In the genomic region with DNA sequence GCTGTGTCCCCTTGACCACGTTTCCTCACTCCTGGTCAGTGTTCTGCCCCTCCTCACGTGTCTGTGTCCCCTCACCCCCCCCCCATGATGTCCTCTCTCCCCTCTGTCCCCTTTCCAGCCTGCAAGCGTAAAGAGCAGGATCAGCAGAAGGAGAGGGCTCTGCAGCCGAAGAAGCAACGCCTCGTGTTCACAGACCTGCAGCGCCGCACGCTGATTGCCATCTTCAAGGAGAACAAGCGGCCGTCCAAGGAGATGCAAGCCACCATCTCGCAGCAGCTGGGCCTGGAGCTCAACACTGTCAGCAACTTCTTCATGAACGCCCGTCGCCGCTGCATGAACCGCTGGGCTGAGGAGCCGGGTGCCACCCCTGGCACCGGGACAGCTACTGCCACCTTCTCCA, we compare ENCODE assay signal across 15 mouse cellular contexts. TPM values are rescaled to one million over a fixed set of nuclear protein-coding genes. Genes with fewer than 3 reads are reported as not detected.
DNase-seq lines count a peak whose midpoint lies in the region; ATAC-seq and TF ChIP-seq lines count a peak whose summit lies in the region.
"Had no signal": no experiment of that assay in that cellular context is flagged by ENCODE, and none has a peak within 500 bp of the region (broad histone marks: within the 10 kb centered on the region; RNA-seq: fewer than 3 reads in every experiment).

No protein-coding gene starts in this region.

- no peak for TF ChIP-seq CTCF in intestine, postnatal 0 days (IDR thresholded peaks at IDR 0.05; ENCODE audit: low read depth)
- TF ChIP-seq CTCF in left cerebral cortex, adult 2 months (IDR thresholded peaks at IDR 0.05) = no peak

- 0 out of 2 replicates have a peak, but pooled peaks cover 4% of the 10 kb centered on the region for H3K4me1 ChIP-seq in intestine, embryonic 15.5 days (replicated peaks)
- no peaks in the 10 kb centered on the region for H3K4me1 ChIP-seq in intestine, postnatal 0 days (replicated peaks; ENCODE audit: control insufficient read depth, insufficient read depth, low read length)
- H3K4me1 ChIP-seq in embryonic facial prominence, embryonic 12.5 days = peaks cover 3% of the 10 kb centered on the region; the same call in 1 of the 2 replicates
- H3K4me1 ChIP-seq in hindbrain, embryonic 12.5 days = peaks cover 12% of the 10 kb centered on the region
- peaks cover 2% of the 10 kb centered on the region; the same call in 1 of the 2 replicates for H3K4me1 ChIP-seq in midbrain, embryonic 14.5 days (ENCODE audit: control insufficient read depth, insufficient read depth, low read length)

- H3K9ac ChIP-seq in intestine, embryonic 15.5 days = no peak overlapping the region
- no peak overlapping the region for H3K9ac ChIP-seq in intestine, postnatal 0 days (ENCODE audit: low read depth, low read length)
- H3K9ac ChIP-seq in embryonic facial prominence, embryonic 12.5 days = no peak overlapping the region
- H3K9ac ChIP-seq in hindbrain, embryonic 12.5 days = peak overlapping the region; percentile 38
- H3K9ac ChIP-seq in midbrain, embryonic 14.5 days (replicated peaks; ENCODE audit: low read length) = peak overlapping the region; percentile 21; the same call in 1 of the 2 replicates

- no peaks in the 10 kb centered on the region for H3K36me3 ChIP-seq in intestine, embryonic 15.5 days
- H3K36me3 ChIP-seq in intestine, postnatal 0 days (ENCODE audit: control insufficient read depth, insufficient read depth) = no peaks in the 10 kb centered on the region
- no peaks in the 10 kb centered on the region for H3K36me3 ChIP-seq in embryonic facial prominence, embryonic 12.5 days
- no peaks in the 10 kb centered on the region for H3K36me3 ChIP-seq in hindbrain, embryonic 12.5 days
- no peaks in the 10 kb centered on the region for H3K36me3 ChIP-seq in midbrain, embryonic 14.5 days (ENCODE audit: control insufficient read depth, insufficient read depth, low read length)

- H3K4me2 ChIP-seq in intestine, embryonic 15.5 days (replicated peaks) = 0 out of 2 replicates have a peak overlapping the region, but pooled peaks have one; percentile 18
- H3K4me2 ChIP-seq in intestine, postnatal 0 days (replicated peaks; ENCODE audit: low read depth) = no peak overlapping the region
- H3K4me2 ChIP-seq in embryonic facial prominence, embryonic 12.5 days (replicated peaks) = peak overlapping the region; percentile 30
- H3K4me2 ChIP-seq in hindbrain, embryonic 12.5 days (replicated peaks) = peak overlapping the region; percentile 26
- H3K4me2 ChIP-seq in midbrain, embryonic 14.5 days (ENCODE audit: low read length) = peak overlapping the region; percentile 29

- peaks cover 40% of the 10 kb centered on the region for H3K27me3 ChIP-seq in intestine, embryonic 15.5 days (replicated peaks)
- peaks cover 45% of the 10 kb centered on the region for H3K27me3 ChIP-seq in intestine, postnatal 0 days (replicated peaks; ENCODE audit: control insufficient read depth, insufficient read depth, low read length)
- peaks cover 54% of the 10 kb centered on the region for H3K27me3 ChIP-seq in embryonic facial prominence, embryonic 12.5 days
- H3K27me3 ChIP-seq in hindbrain, embryonic 12.5 days = peaks cover 51% of the 10 kb centered on the region
- H3K27me3 ChIP-seq in midbrain, embryonic 14.5 days (ENCODE audit: control insufficient read depth, insufficient read depth, low read length) = peaks cover 6% of the 10 kb centered on the region; the same call in 1 of the 2 replicates

- ATAC-seq in intestine, embryonic 15.5 days = no peak
- ATAC-seq in intestine, postnatal 0 days = no peak
- no peak for ATAC-seq in embryonic facial prominence, embryonic 12.5 days (ENCODE audit: insufficient number of reproducible peaks, insufficient read depth, low FRiP score, low TSS enrichment)
- ATAC-seq in hindbrain, embryonic 12.5 days (ENCODE audit: low FRiP score) = 0 out of 2 replicates have a peak, but pooled peaks have one; percentile 11
- ATAC-seq in midbrain, embryonic 14.5 days (ENCODE audit: low FRiP score, low TSS enrichment) = no peak
- ATAC-seq: activated CD4-positive, CD25-positive, alpha-beta regulatory T cell, adult 4 months had no signal

- no peaks in the 10 kb centered on the region for H3K9me3 ChIP-seq in intestine, embryonic 15.5 days
- H3K9me3 ChIP-seq in intestine, postnatal 0 days (ENCODE audit: control insufficient read depth) = no peaks in the 10 kb centered on the region
- no peaks in the 10 kb centered on the region for H3K9me3 ChIP-seq in embryonic facial prominence, embryonic 12.5 days
- H3K9me3 ChIP-seq in hindbrain, embryonic 12.5 days (replicated peaks) = no peaks in the 10 kb centered on the region
- no peaks in the 10 kb centered on the region for H3K9me3 ChIP-seq in midbrain, embryonic 14.5 days (ENCODE audit: control insufficient read depth, low read length)

- peak; percentile 52 for DNase-seq in midbrain, embryonic 14.5 days
- DNase-seq in left cerebral cortex, adult 8-10 months (ENCODE audit: low spot score in 2 of 2) = no peak
- no peak for DNase-seq in layer of hippocampus, adult 9-11 months
- DNase-seq in left cerebral cortex, adult 2 months (ENCODE audit: extremely low spot score in 1 of 2, low spot score in 2 of 2) = no peak
- DNase-seq: cerebellum, adult 18-20 months; kidney, postnatal 36 days; thymus, postnatal 36 days had no signal

- no peak overlapping the region for H3K27ac ChIP-seq in intestine, embryonic 15.5 days
- no peak overlapping the region for H3K27ac ChIP-seq in intestine, postnatal 0 days (ENCODE audit: low read depth, low read length)
- H3K27ac ChIP-seq in embryonic facial prominence, embryonic 12.5 days = no peak overlapping the region
- H3K27ac ChIP-seq in hindbrain, embryonic 12.5 days = no peak overlapping the region
- no peak overlapping the region for H3K27ac ChIP-seq in midbrain, embryonic 14.5 days (replicated peaks; ENCODE audit: low read depth, low read length)
- no peak overlapping the region for H3K27ac ChIP-seq in left cerebral cortex, adult 2 months
- H3K27ac ChIP-seq: macrophage had no signal

- 13% methylated on average over 19 of the region's 19 CpGs for WGBS in intestine, embryonic 15.5 days
- 19% methylated on average over 19 of the region's 19 CpGs for WGBS in intestine, postnatal 0 days
- 9% methylated on average over 19 of the region's 19 CpGs for WGBS in embryonic facial prominence, embryonic 12.5 days
- 6% methylated on average over 19 of the region's 19 CpGs for WGBS in hindbrain, embryonic 12.5 days
- 6% methylated on average over 19 of the region's 19 CpGs for WGBS in midbrain, embryonic 14.5 days

- H3K4me3 ChIP-seq in intestine, embryonic 15.5 days (replicated peaks) = no peak overlapping the region
- no peak overlapping the region for H3K4me3 ChIP-seq in intestine, postnatal 0 days (ENCODE audit: low read depth, low read length)
- 0 out of 2 replicates have a peak overlapping the region, but pooled peaks have one; percentile 5 for H3K4me3 ChIP-seq in embryonic facial prominence, embryonic 12.5 days
- H3K4me3 ChIP-seq in hindbrain, embryonic 12.5 days = 0 out of 2 replicates have a peak overlapping the region, but pooled peaks have one; percentile 7
- H3K4me3 ChIP-seq in midbrain, embryonic 14.5 days (replicated peaks; ENCODE audit: low read depth, low read length) = 0 out of 2 replicates have a peak overlapping the region, but pooled peaks have one; percentile 9
- H3K4me3 ChIP-seq in left cerebral cortex, adult 2 months = no peak overlapping the region

- intact Hi-C loops in left cerebral cortex, adult 2 months (cut with DNase I) = no loop called here

RNA-seq across cellular contexts. Expression of gene Onecut3, which starts 19.1 kb away (rescaled TPM):
- 0.06 and 0.10 TPM in 2 replicates for polyA plus RNA-seq in intestine, embryonic 15.5 days (2015; fragmentation: Nextera tagmentation; extraction: Ambion mirVana)
- polyA plus RNA-seq in intestine, postnatal 0 days (2015; fragmentation: Nextera tagmentation; extraction: Ambion mirVana) = 0.05 and 0.09 TPM in 2 replicates
- polyA plus RNA-seq in embryonic facial prominence, embryonic 12.5 days (2016; fragmentation: Nextera tagmentation; extraction: Ambion mirVana) = 0.10 and 0.13 TPM in 2 replicates
- polyA plus RNA-seq in hindbrain, embryonic 12.5 days (2016; fragmentation: Nextera tagmentation; extraction: Ambion mirVana) = 1.7 and 2.3 TPM in 2 replicates
- 2.2 and 2.4 TPM in 2 replicates for polyA plus RNA-seq in midbrain, embryonic 14.5 days (2014; fragmentation: Nextera tagmentation; extraction: Ambion mirVana)
- total RNA-seq in left cerebral cortex, adult 8-10 months (2022) = not detected
- not detected for total RNA-seq in left cerebral cortex, adult 2 months (2021)
- total RNA-seq: granulocyte monocyte progenitor cell, adult 5-6 weeks; left cerebral cortex, postnatal 25 days had no signal
- polyA plus RNA-seq: activated CD4-positive, CD25-positive, alpha-beta regulatory T cell, adult 4 months; macrophage had no signal

RNA-seq across cellular contexts. Expression of gene Atp8b3, which starts 25.2 kb away (rescaled TPM):
- polyA plus RNA-seq in intestine, embryonic 15.5 days (2015; fragmentation: Nextera tagmentation; extraction: Ambion mirVana) = 0.09 and 0.19 TPM in 2 replicates
- 0.03 TPM in 2 replicates for polyA plus RNA-seq in intestine, postnatal 0 days (2015; fragmentation: Nextera tagmentation; extraction: Ambion mirVana)
- polyA plus RNA-seq in embryonic facial prominence, embryonic 12.5 days (2016; fragmentation: Nextera tagmentation; extraction: Ambion mirVana) = 0.19 and 0.23 TPM in 2 replicates
- polyA plus RNA-seq in hindbrain, embryonic 12.5 days (2016; fragmentation: Nextera tagmentation; extraction: Ambion mirVana) = 0.93 and 1.1 TPM in 2 replicates
- 0.76 and 0.78 TPM in 2 replicates for polyA plus RNA-seq in midbrain, embryonic 14.5 days (2014; fragmentation: Nextera tagmentation; extraction: Ambion mirVana)
- total RNA-seq in left cerebral cortex, adult 8-10 months (2022) = under 1 TPM in 3 of 4 experiments, not detected in 1; 0.08 to 0.21 (median 0.18) TPM
- total RNA-seq in left cerebral cortex, adult 2 months (2021) = under 1 TPM; 0.11 to 0.63 TPM
- total RNA-seq: granulocyte monocyte progenitor cell, adult 5-6 weeks had no signal
- polyA plus RNA-seq: activated CD4-positive, CD25-positive, alpha-beta regulatory T cell, adult 4 months; macrophage had no signal

RNA-seq across cellular contexts. Expression of gene Rexo1, which starts 47.6 kb away (rescaled TPM):
- 23.6 and 25.0 TPM in 2 replicates for polyA plus RNA-seq in intestine, embryonic 15.5 days (2015; fragmentation: Nextera tagmentation; extraction: Ambion mirVana)
- polyA plus RNA-seq in intestine, postnatal 0 days (2015; fragmentation: Nextera tagmentation; extraction: Ambion mirVana) = 9.1 and 10.1 TPM in 2 replicates
- polyA plus RNA-seq in embryonic facial prominence, embryonic 12.5 days (2016; fragmentation: Nextera tagmentation; extraction: Ambion mirVana) = 32.9 and 33.1 TPM in 2 replicates
- 33.1 and 33.8 TPM in 2 replicates for polyA plus RNA-seq in hindbrain, embryonic 12.5 days (2016; fragmentation: Nextera tagmentation; extraction: Ambion mirVana)
- polyA plus RNA-seq in midbrain, embryonic 14.5 days (2014; fragmentation: Nextera tagmentation; extraction: Ambion mirVana) = 31.7 and 34.2 TPM in 2 replicates
- total RNA-seq in left cerebral cortex, adult 8-10 months (2022) = 10 to 100 TPM; 40.7 to 46.6 (median 44.7) TPM
- total RNA-seq in left cerebral cortex, adult 2 months (2021) = 10 to 100 TPM; 46.5 to 51.3 TPM

Comparison
In these comparisons a context has a peak if more than half of its experiments do, and no peak if none do; other contexts are left out.
1. H3K4me3 ChIP-seq: peak in embryonic facial prominence, embryonic 12.5 days (single experiment), hindbrain, embryonic 12.5 days (single experiment) and midbrain, embryonic 14.5 days (single experiment); none in intestine, embryonic 15.5 days (single experiment), intestine, postnatal 0 days (single experiment) and left cerebral cortex, adult 2 months (single experiment).
2. H3K9ac ChIP-seq: peak in hindbrain, embryonic 12.5 days (single experiment) and midbrain, embryonic 14.5 days (single experiment); none in intestine, embryonic 15.5 days (single experiment), intestine, postnatal 0 days (single experiment) and embryonic facial prominence, embryonic 12.5 days (single experiment).